ENCODE assay signal across 9 mouse cellular contexts in the genomic region with DNA sequence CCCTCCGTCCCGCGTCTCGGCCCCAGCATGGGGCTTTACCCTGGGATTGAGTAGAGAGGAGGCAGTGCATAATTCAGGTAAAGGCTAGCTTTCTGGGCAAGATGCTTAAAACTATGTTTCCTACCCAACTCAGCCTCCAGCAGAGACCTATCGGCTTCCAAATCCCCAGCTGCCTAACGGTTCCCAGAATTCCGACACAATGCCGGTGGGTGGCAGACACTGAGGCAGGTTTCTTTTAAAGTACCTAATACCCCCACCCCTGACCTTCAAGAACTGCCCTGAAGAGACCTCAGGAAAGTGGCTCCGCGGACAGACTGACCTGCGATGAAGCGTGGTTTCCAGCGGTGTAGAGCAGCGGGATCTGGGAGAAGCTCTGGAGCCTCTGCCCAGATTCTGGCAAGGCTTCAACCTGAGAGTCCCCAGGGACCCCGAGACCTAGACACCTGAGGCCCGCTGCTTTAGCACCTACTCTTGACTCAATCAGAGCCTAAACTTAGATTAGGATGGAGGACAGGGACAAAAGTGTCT. TPM values are rescaled to one million over a fixed set of nuclear protein-coding genes. Genes with fewer than 3 reads are reported as not detected.
A peak's percentile ranks its signal among the peaks of the same experiment; 100 is the strongest.
DNase-seq lines count a peak whose midpoint lies in the region; ATAC-seq lines count a peak whose summit lies in the region.
"Had no signal": no experiment of that assay in that cellular context is flagged by ENCODE, and none has a peak within 500 bp of the region (broad histone marks: within the 10 kb centered on the region; RNA-seq: fewer than 3 reads in every experiment).

No protein-coding gene starts in this region.

- peak overlapping the region; percentile 49; the same call in 1 of the 2 replicates for H3K9ac ChIP-seq in lung, embryonic 16.5 days (ENCODE audit: low read length)
- 0 out of 2 replicates have a peak overlapping the region, but pooled peaks have one; percentile 56 for H3K9ac ChIP-seq in forebrain, embryonic 12.5 days
- peak overlapping the region; percentile 51; the same call in 1 of the 2 replicates for H3K9ac ChIP-seq in limb, embryonic 13.5 days
- H3K9ac ChIP-seq in stomach, embryonic 14.5 days (replicated peaks; ENCODE audit: low read depth, low read length): peak overlapping the region; percentile 30; the same call in 1 of the 2 replicates
- H3K9ac ChIP-seq: liver, embryonic 14.5 days had no signal

- WGBS in lung, embryonic 16.5 days: under 1% methylated on average over 16 of the region's 16 CpGs
- under 1% methylated on average over 16 of the region's 16 CpGs for WGBS in forebrain, embryonic 12.5 days
- under 1% methylated on average over 16 of the region's 16 CpGs for WGBS in limb, embryonic 13.5 days
- WGBS in stomach, embryonic 14.5 days: 2% methylated on average over 16 of the region's 16 CpGs

- no peaks in the 10 kb centered on the region for H3K9me3 ChIP-seq in lung, embryonic 16.5 days (ENCODE audit: control insufficient read depth, low read length)
- no peaks in the 10 kb centered on the region for H3K9me3 ChIP-seq in forebrain, embryonic 12.5 days
- H3K9me3 ChIP-seq in limb, embryonic 13.5 days: 0 out of 2 replicates have a peak, but pooled peaks cover 3% of the 10 kb centered on the region
- H3K9me3 ChIP-seq in stomach, embryonic 14.5 days (ENCODE audit: control insufficient read depth, low read depth, low read length): no peaks in the 10 kb centered on the region

- H3K36me3 ChIP-seq in lung, embryonic 16.5 days (ENCODE audit: control insufficient read depth, insufficient read depth, low read length): no peaks in the 10 kb centered on the region
- H3K36me3 ChIP-seq in forebrain, embryonic 12.5 days (replicated peaks): no peaks in the 10 kb centered on the region
- no peaks in the 10 kb centered on the region for H3K36me3 ChIP-seq in limb, embryonic 13.5 days
- H3K36me3 ChIP-seq in stomach, embryonic 14.5 days (ENCODE audit: control insufficient read depth, insufficient read depth, low read length): no peaks in the 10 kb centered on the region

- H3K4me1 ChIP-seq in lung, embryonic 16.5 days (replicated peaks; ENCODE audit: control insufficient read depth, insufficient read depth, low read length): peaks cover 27% of the 10 kb centered on the region
- peaks cover 30% of the 10 kb centered on the region for H3K4me1 ChIP-seq in forebrain, embryonic 12.5 days
- peaks cover 33% of the 10 kb centered on the region for H3K4me1 ChIP-seq in limb, embryonic 13.5 days
- H3K4me1 ChIP-seq in stomach, embryonic 14.5 days (ENCODE audit: control insufficient read depth, insufficient read depth, low read length): peaks cover 19% of the 10 kb centered on the region; the same call in 1 of the 2 replicates

- ATAC-seq in lung, embryonic 16.5 days (ENCODE audit: low read depth): no peak
- no peak for ATAC-seq in forebrain, embryonic 12.5 days (ENCODE audit: low FRiP score)
- ATAC-seq in limb, embryonic 13.5 days (ENCODE audit: low FRiP score, low read depth): no peak
- no peak for ATAC-seq in stomach, embryonic 14.5 days (ENCODE audit: insufficient number of reproducible peaks, insufficient read depth, low FRiP score, low read depth)
- no peak for ATAC-seq in megakaryocyte, adult 5-6 weeks (ENCODE audit: poor library complexity, severe bottlenecking)

- peak overlapping the region; percentile 46 for H3K4me3 ChIP-seq in lung, embryonic 16.5 days (ENCODE audit: low read length)
- peak overlapping the region; percentile 46 for H3K4me3 ChIP-seq in forebrain, embryonic 12.5 days (replicated peaks)
- peak overlapping the region; percentile 47 for H3K4me3 ChIP-seq in limb, embryonic 13.5 days
- H3K4me3 ChIP-seq in stomach, embryonic 14.5 days (ENCODE audit: low read depth, low read length): peak overlapping the region; percentile 38

- H3K27ac ChIP-seq in lung, embryonic 16.5 days (ENCODE audit: low read length): no peak overlapping the region
- H3K27ac ChIP-seq in forebrain, embryonic 12.5 days: no peak overlapping the region
- H3K27ac ChIP-seq in limb, embryonic 13.5 days: no peak overlapping the region
- no peak overlapping the region for H3K27ac ChIP-seq in stomach, embryonic 14.5 days (ENCODE audit: low read length)
- H3K27ac ChIP-seq: liver, embryonic 14.5 days had no signal

- H3K4me2 ChIP-seq in lung, embryonic 16.5 days (ENCODE audit: low read depth, low read length): peak overlapping the region; percentile 79
- H3K4me2 ChIP-seq in forebrain, embryonic 12.5 days: peak overlapping the region; percentile 86
- H3K4me2 ChIP-seq in limb, embryonic 13.5 days (replicated peaks): peak overlapping the region; percentile 86
- H3K4me2 ChIP-seq in stomach, embryonic 14.5 days (replicated peaks; ENCODE audit: low read depth, low read length): peak overlapping the region; percentile 89

- peaks cover 48% of the 10 kb centered on the region for H3K27me3 ChIP-seq in lung, embryonic 16.5 days (ENCODE audit: control insufficient read depth, insufficient read depth, low read depth, low read length)
- H3K27me3 ChIP-seq in forebrain, embryonic 12.5 days: peaks cover 71% of the 10 kb centered on the region
- peaks cover 84% of the 10 kb centered on the region for H3K27me3 ChIP-seq in limb, embryonic 13.5 days
- H3K27me3 ChIP-seq in stomach, embryonic 14.5 days (ENCODE audit: control insufficient read depth, insufficient read depth, low read length): peaks cover 32% of the 10 kb centered on the region

- no peak for DNase-seq in lung, postnatal 25 days (ENCODE audit: low spot score)
- DNase-seq in cerebellum, adult 9-11 months: no peak
- DNase-seq in urinary bladder, adult 18-20 months (ENCODE audit: low spot score in 2 of 2): no peak

RNA-seq across cellular contexts. Expression of a gene that starts 0.4 kb away (rescaled TPM):
- 5.1 and 5.3 TPM in 2 replicates for polyA plus RNA-seq in lung, embryonic 16.5 days (2015; fragmentation: Nextera tagmentation; extraction: Ambion mirVana)
- 3.5 and 3.9 TPM in 2 replicates for polyA plus RNA-seq in forebrain, embryonic 12.5 days (2016; fragmentation: Nextera tagmentation; extraction: Ambion mirVana)
- polyA plus RNA-seq in limb, embryonic 13.5 days (2015; fragmentation: Nextera tagmentation; extraction: Ambion mirVana): 2.6 and 3.4 TPM in 2 replicates
- 9.1 and 12.1 TPM in 2 replicates for polyA plus RNA-seq in stomach, embryonic 14.5 days (2014; fragmentation: Nextera tagmentation; extraction: Ambion mirVana)
- total RNA-seq in megakaryocyte, adult 5-6 weeks (2015): 0.49 and 0.98 TPM in 2 replicates
- total RNA-seq in megakaryocyte, adult 5-6 weeks (2017): 0.15 and 0.77 TPM in 2 replicates
